Mouse (Mus musculus): ENCODE data around the gene Trap1a.

GRCm38 (mm10) chrX:139341185-139341584 lies 7.7 kb downstream of the Trap1a start:
- TF ChIP-seq CTCF (IDR thresholded peaks at IDR 0.05; ENCODE audit: extremely low read depth, insufficient read depth, low read length), result no peak
- no peak for TF ChIP-seq POLR2A (IDR thresholded peaks at IDR 0.05; ENCODE audit: extremely low read depth, insufficient read depth, low read length)
